Mouse (Mus musculus) C3H10T1/2 (cell line): ENCODE measurements around the gene Olfr1218. TPM values are rescaled to one million over a fixed set of nuclear protein-coding genes. Genes with fewer than 3 reads are reported as not detected.

Experiments used
- polyA plus RNA-seq, 2 experiments: library from polyadenylated mRNA; unstranded; fragments of >200 nt; fragmentation: generic; extraction: Trizol; gene quantifications; one replicate each; pipeline ENCODE4 v1.2.1; 2012; ENCODE audit warnings: missing spikeins in 2 of 2

The Olfr1218 gene
- not detected for polyA plus RNA-seq

GRCm38 (mm10) chr2:89061087-89061486 is at the start of gene Olfr1218:
Gene Olfr1218 (minus strand): TSS chr2:89061187.

GRCm38 (mm10) chr2:89106735-89107134 is 45.7 kb upstream of the Olfr1218 start, which contains the start of gene Olfr1220:
Gene Olfr1220 (minus strand): TSS chr2:89106835.

GRCm38 (mm10) chr2:89083413-89083812 is 22.4 kb upstream of the Olfr1218 start, which contains the start of gene Olfr1219:
Gene Olfr1219 (minus strand): TSS chr2:89083513.

GRCm38 (mm10) chr2:89031965-89032364 is 29.0 kb downstream of the Olfr1218 start, which contains the start of gene Olfr1217:
Gene Olfr1217 (minus strand): TSS chr2:89032065.

GRCm38 (mm10) chr2:89018240-89018639 is 42.7 kb downstream of the Olfr1218 start, which contains the start of gene Olfr1216:
Gene Olfr1216 (minus strand): TSS chr2:89018340.

GRCm38 (mm10) chr2:89006873-89007272 is 54.1 kb downstream of the Olfr1218 start, which contains the start of gene Olfr1215:
Gene Olfr1215 (minus strand): TSS chr2:89006973.

Other genes starting within 250 kb of the Olfr1218 start
- gene Olfr1202, start 246.7 kb downstream of the Olfr1218 start, polyA plus RNA-seq: not detected
- not detected for gene Olfr1205, start 231.4 kb downstream of the Olfr1218 start, polyA plus RNA-seq
- gene Olfr1204, start 211.9 kb downstream of the Olfr1218 start, polyA plus RNA-seq: not detected
- gene Olfr1206, start 198.0 kb downstream of the Olfr1218 start, polyA plus RNA-seq: not detected
- gene Olfr1208, start 158.9 kb downstream of the Olfr1218 start, polyA plus RNA-seq: not detected
- gene Olfr1209, start 146.0 kb downstream of the Olfr1218 start, polyA plus RNA-seq: not detected
- not detected for gene Olfr1211, start 123.1 kb downstream of the Olfr1218 start, polyA plus RNA-seq
- gene Olfr1212, start 107.2 kb downstream of the Olfr1218 start, polyA plus RNA-seq: not detected
- not detected for gene Gm13762, start 80.9 kb downstream of the Olfr1218 start, polyA plus RNA-seq
- gene Olfr1214, start 68.5 kb downstream of the Olfr1218 start, polyA plus RNA-seq: not detected
- gene Olfr1215, start 54.2 kb downstream of the Olfr1218 start, polyA plus RNA-seq: not detected
- not detected for gene Olfr1216, start 42.8 kb downstream of the Olfr1218 start, polyA plus RNA-seq
- not detected for gene Olfr1217, start 29.1 kb downstream of the Olfr1218 start, polyA plus RNA-seq
- not detected for gene Olfr1219, start 22.3 kb upstream of the Olfr1218 start, polyA plus RNA-seq
- not detected for gene Olfr1220, start 45.6 kb upstream of the Olfr1218 start, polyA plus RNA-seq
- not detected for gene Olfr1221, start 56.1 kb upstream of the Olfr1218 start, polyA plus RNA-seq
- not detected for gene Olfr1222, start 71.9 kb upstream of the Olfr1218 start, polyA plus RNA-seq
- not detected for gene Olfr1223, start 90.4 kb upstream of the Olfr1218 start, polyA plus RNA-seq
- not detected for gene Olfr1224-ps1, start 102.9 kb upstream of the Olfr1218 start, polyA plus RNA-seq
- not detected for gene Olfr1225, start 113.5 kb upstream of the Olfr1218 start, polyA plus RNA-seq
- gene Olfr1226, start 138.9 kb upstream of the Olfr1218 start, polyA plus RNA-seq: not detected
- gene Olfr1228, start 192.9 kb upstream of the Olfr1218 start, polyA plus RNA-seq: not detected
- not detected for gene Olfr1229, start 226.8 kb upstream of the Olfr1218 start, polyA plus RNA-seq
- gene Olfr1230, start 236.1 kb upstream of the Olfr1218 start, polyA plus RNA-seq: not detected
- not detected for gene Olfr1231, start 245.9 kb upstream of the Olfr1218 start, polyA plus RNA-seq